Mouse (Mus musculus): ENCODE results near the gene Nfib.

DNA sequence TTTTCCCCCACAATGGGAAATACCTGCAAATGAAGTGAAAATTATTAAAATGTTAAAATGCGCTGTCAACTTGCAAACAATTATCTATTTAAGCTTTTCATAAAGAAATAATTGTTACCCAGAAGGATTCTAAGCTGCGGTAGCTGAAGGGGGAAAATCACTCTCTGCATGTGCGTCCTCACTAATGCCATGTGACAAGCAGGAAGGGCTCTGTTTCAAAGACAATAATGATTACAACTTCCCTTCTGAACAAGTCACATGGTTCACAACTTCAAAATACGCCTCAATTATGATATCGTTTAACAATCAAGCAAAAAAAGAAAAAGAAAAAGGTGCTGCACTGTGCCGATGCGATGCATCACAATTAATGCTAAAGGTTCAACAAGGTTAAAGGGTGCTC, 212.2 kb downstream of the Nfib start:
- no peak for TF ChIP-seq CTCF (IDR thresholded peaks at IDR 0.05; ENCODE audit: control insufficient read depth, insufficient read depth, low read length)
- no peak for TF ChIP-seq POLR2A (IDR thresholded peaks at IDR 0.05; ENCODE audit: borderline replicate concordance, control insufficient read depth, low read depth, low read length)

All from bone marrow, adult 2 months (tissue).